Mouse (Mus musculus): ENCODE results near the gene Gpr179. TPM values are rescaled to one million over a fixed set of nuclear protein-coding genes. Genes with fewer than 3 reads are reported as not detected.
"Not testable (repeated sequence)": the region's sequence is repeated elsewhere in the genome, so short reads cannot be mapped to it uniquely, and the experiment has no call there.

The Gpr179 gene
- polyA plus RNA-seq, 1 experiment: 0.08 TPM

DNA sequence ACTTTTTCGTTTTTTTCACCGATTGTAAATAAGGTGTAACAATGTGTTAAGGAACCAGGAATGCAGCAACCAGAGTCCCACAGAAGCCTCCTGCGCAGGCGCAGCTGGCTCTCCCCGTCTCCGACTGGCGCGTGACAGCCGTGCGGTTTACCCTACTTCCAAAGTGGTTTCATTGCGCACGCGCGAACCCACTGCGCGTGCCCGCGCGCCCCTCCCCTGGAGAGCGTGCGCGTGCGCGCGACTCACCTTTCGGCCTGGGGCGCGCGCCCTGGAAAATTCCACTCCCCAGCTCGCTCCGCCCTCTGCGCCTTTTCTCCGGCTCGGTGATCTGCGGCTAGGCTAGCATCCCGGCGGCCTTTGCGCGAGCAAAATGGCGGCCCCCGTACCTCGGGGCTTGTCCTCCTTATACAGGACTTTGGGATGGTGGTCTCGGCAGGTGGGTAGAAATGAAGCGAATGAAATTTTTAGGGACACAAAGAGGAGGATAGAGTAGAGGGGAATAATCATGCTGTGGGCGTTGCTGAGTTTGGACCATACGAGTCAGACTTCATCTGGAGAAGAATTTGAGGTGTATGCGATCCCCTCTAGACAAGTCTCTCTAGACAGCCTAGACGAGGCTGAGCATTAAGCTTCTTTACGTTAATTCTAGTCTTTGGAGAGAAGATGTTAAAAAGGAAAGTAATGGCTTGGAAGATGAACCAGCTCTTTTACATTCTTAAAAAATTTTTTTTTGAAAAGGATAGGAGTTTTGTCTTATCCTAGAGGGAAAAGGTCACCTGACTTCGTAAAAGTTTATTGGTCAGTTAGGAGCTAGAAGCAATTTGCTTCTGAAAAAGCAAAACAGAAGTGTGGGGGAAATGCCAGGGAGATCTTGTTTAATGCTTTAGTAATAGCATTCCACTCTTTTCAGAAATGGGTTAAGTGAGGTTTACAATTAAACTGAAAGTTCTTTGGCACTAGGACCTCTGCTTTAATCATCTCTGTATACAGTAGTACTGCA is 36.1 kb downstream of the Gpr179 start, which contains the start of gene Mrpl45:
TSS of gene Mrpl45 (plus strand) at position 213 of the 1,000 bp plus-strand sequence.
- Histone ChIP-seq H3K4me2 (ENCODE audit: low read depth) (peak within 1 kb of the TSS; percentile 77), H3K4me3 (peak within 1 kb of the TSS; percentile 36), H3K36me3 (ENCODE audit: control insufficient read depth, insufficient read depth) (peaks cover 6% of the 10 kb centered on the region), H3K79me2 (ENCODE audit: control insufficient read depth, insufficient read depth) (peaks cover 12% of the 10 kb centered on the region), H3K27me3 (ENCODE audit: control insufficient read depth, insufficient read depth, insufficient read length) (no peaks in the 10 kb centered on the region), H3ac (ENCODE audit: control insufficient read depth, insufficient read length) (no peak within 1 kb of the TSS)
- peak in 2 of 3 experiments; percentile 82 to 87 for TF ChIP-seq MYOD1 (IDR thresholded peaks at IDR 0.05; ENCODE audit: control insufficient read depth in 1 of 3, insufficient read length in 2 of 3, low read depth in 2 of 3)
- TF ChIP-seq POLR2AphosphoS2 (IDR thresholded peaks at IDR 0.05; ENCODE audit: insufficient read length, low read depth): peak; percentile 84
- TF ChIP-seq POLR2A (IDR thresholded peaks at IDR 0.05; ENCODE audit: insufficient read length, low read depth): peak; percentile 84
- TF ChIP-seq CEBPB (IDR thresholded peaks at IDR 0.05; ENCODE audit: insufficient read depth, poor library complexity, severe bottlenecking): no peak
- TF ChIP-seq MYOG (IDR thresholded peaks at IDR 0.05; ENCODE audit: control insufficient read depth in 1 of 3, insufficient read depth in 1 of 3, insufficient read length in 2 of 3, low read depth in 2 of 3): peak in 2 of 3 experiments; percentile 6 to 61
- peak; percentile 72 for TF ChIP-seq USF1 (IDR thresholded peaks at IDR 0.05; ENCODE audit: low read depth)

DNA sequence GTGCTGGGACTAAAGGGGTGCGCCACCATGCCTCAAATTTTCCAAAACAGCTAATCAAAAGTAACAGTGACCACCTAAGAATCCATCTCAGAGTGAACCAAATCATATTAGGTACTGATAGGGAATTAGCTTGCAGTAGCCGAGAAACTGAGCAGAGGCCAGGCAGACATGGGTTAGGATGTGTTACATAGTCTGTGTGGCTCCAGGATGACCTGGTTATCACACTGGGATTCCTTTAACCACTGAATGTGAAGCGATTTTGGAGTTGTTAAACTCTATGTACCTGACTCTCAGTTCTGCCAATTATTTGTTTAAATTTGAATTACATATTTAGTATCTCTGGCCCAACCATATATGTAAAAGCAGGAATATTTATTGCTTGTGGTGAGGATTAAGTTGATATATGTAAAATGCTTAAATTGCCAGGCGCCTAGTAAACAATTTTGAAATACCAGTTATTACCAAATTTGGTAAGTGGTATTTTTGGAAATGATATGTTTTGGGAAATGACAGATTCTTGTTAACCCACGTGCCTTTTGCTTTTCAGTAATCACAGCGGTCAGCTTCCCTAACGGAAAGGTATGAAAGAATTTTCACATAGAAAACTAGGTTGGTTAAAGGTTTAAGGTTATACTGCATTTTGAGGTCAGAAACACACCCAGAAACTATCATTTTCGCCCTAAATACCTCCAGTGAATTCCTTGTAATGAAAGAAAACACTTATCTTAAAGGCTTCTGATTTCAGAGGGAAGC is 37.0 kb downstream of the Gpr179 start:
- TF ChIP-seq E2F4 (IDR thresholded peaks at IDR 0.05; ENCODE audit: insufficient read depth): no peak
- no peak for TF ChIP-seq POLR2AphosphoS2 (IDR thresholded peaks at IDR 0.05; ENCODE audit: insufficient read length, low read depth)
- TF ChIP-seq TCF12 (IDR thresholded peaks at IDR 0.05; ENCODE audit: insufficient read depth, poor library complexity, severe bottlenecking): no peak
- peak; percentile 11 for TF ChIP-seq USF1 (IDR thresholded peaks at IDR 0.05; ENCODE audit: low read depth)
- peaks cover 12% of the 10 kb centered on the region for H3K79me2 ChIP-seq (ENCODE audit: control insufficient read depth, insufficient read depth)
- H3ac ChIP-seq (ENCODE audit: control insufficient read depth, insufficient read length): no peak overlapping the region
- peaks cover 6% of the 10 kb centered on the region for H3K36me3 ChIP-seq (ENCODE audit: control insufficient read depth, insufficient read depth)
- no peaks in the 10 kb centered on the region for H3K27me3 ChIP-seq (ENCODE audit: control insufficient read depth, insufficient read depth, insufficient read length)
- H3K4me3 ChIP-seq: peak overlapping the region; percentile 36
- H3K4me2 ChIP-seq (ENCODE audit: low read depth): peak overlapping the region; percentile 77

DNA sequence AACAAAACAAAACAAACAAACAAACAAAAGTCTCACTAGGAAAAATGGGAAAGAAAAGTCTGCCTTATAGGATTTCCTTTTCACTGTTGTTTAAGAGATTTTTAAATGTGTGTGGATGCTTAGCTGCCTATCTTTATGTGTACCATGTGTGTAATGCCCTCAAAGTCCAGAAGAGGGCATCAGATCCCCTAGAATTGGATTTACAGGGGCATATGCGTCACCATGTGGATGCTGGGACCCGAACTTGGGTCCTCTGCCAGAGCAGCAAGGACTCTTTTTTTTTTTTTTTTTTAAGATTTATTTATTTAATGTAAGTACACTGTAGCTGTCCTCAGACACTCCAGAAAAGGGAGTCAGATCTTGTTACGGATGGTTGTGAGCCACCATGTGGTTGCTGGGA is 37.8 kb downstream of the Gpr179 start:
- TF ChIP-seq POLR2A (IDR thresholded peaks at IDR 0.05; ENCODE audit: insufficient read length, low read depth) (no peak), MAX (IDR thresholded peaks at IDR 0.05; ENCODE audit: low read depth) (no peak), TCF12 (IDR thresholded peaks at IDR 0.05; ENCODE audit: insufficient read depth, poor library complexity, severe bottlenecking) (no peak), TCF3 (IDR thresholded peaks at IDR 0.05; ENCODE audit: insufficient read length, low read depth) (no peak), MYOD1 (IDR thresholded peaks at IDR 0.05; ENCODE audit: control insufficient read depth in 1 of 3, insufficient read length in 2 of 3, low read depth in 2 of 3) (no peak), POLR2AphosphoS2 (IDR thresholded peaks at IDR 0.05; ENCODE audit: insufficient read length, low read depth) (no peak), SRF (IDR thresholded peaks at IDR 0.05; ENCODE audit: control insufficient read depth, insufficient read length, low read depth) (no peak), USF1 (IDR thresholded peaks at IDR 0.05; ENCODE audit: low read depth) (no peak), E2F4 (IDR thresholded peaks at IDR 0.05; ENCODE audit: insufficient read depth) (no peak), MYOG (IDR thresholded peaks at IDR 0.05; ENCODE audit: control insufficient read depth in 1 of 3, insufficient read depth in 1 of 3, insufficient read length in 2 of 3, low read depth in 2 of 3) (no peak), CEBPB (IDR thresholded peaks at IDR 0.05; ENCODE audit: insufficient read depth, poor library complexity, severe bottlenecking) (no peak), REST (IDR thresholded peaks at IDR 0.05; ENCODE audit: insufficient read depth, insufficient read length) (no peak)
- Histone ChIP-seq H3K79me2 (ENCODE audit: control insufficient read depth, insufficient read depth) (peaks cover 12% of the 10 kb centered on the region), H3K27me3 (ENCODE audit: control insufficient read depth, insufficient read depth, insufficient read length) (no peaks in the 10 kb centered on the region), H3K4me2 (ENCODE audit: low read depth) (no peak overlapping the region), H3ac (ENCODE audit: control insufficient read depth, insufficient read length) (no peak overlapping the region), H3K36me3 (ENCODE audit: control insufficient read depth, insufficient read depth) (peaks cover 6% of the 10 kb centered on the region), H3K4me3 (no peak overlapping the region)

DNA sequence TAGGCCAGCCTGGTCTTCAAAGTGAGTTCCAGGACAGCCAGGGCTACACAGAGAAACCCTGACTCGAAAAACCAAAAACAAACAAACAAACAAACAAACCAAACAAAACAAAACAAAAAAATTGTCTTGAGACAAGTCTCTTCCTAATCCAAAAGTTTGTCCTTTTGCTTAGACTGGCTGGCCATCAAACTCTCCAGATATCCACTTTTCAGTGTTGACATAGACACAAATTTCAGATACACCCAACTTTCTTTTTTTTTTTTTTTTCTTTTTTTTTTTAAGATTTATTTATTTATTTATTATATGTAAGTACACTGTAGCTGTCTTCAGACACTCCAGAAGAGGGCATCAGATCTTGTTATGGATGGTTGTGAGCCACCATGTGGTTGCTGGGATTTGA is 39.0 kb downstream of the Gpr179 start:
- H3K79me2 ChIP-seq (ENCODE audit: control insufficient read depth, insufficient read depth): peaks cover 12% of the 10 kb centered on the region
- H3ac ChIP-seq (ENCODE audit: control insufficient read depth, insufficient read length); H3K27me3 ChIP-seq (ENCODE audit: control insufficient read depth, insufficient read depth, insufficient read length); H3K36me3 ChIP-seq (ENCODE audit: control insufficient read depth, insufficient read depth); H3K4me2 ChIP-seq (ENCODE audit: low read depth); H3K4me3 ChIP-seq: not testable (repeated sequence)

All from myocyte (in vitro differentiated cells).